Mouse (Mus musculus) inflammation-experienced regulatory T-cells, adult 6 months (primary cell): ENCODE measurements around the gene Cyp4v3. TPM values are rescaled to one million over a fixed set of nuclear protein-coding genes. Genes with fewer than 3 reads are reported as not detected.

ENCODE experiments used
- ATAC-seq: one replicate; pipeline ENCODE4 v1.8.0; 2017
- polyA plus RNA-seq, 3 experiments: library from polyadenylated mRNA; unstranded; fragments of 100-300 nt; shearing (Covaris generic); gene quantifications; one replicate each; pipeline ENCODE4 v1.2.1; 2017

The Cyp4v3 gene
- polyA plus RNA-seq, 3 experiments from 2014 or later, result 14.4 to 16.6 (median 15.7) TPM

DNA sequence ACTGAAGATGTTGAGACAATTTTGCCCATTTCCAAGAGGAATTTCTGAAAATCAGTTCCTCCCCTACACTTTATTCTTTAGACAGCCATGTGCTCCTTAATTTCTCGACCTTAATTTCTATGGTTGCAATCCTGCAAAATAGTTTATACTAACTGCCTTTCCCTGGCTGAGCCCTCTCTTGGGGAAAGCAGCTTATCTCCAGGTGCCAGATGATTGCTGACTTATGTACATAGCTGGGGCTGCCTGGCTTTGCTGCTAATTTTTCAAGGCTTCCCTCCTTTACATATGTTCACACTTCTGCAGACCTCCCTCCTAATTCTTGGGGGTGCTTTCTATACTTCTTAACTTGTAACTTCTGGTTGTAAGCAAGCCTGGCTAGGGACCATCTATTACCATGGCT is 12.1 kb downstream of the Cyp4v3 start:
- ATAC-seq, result no peak

DNA sequence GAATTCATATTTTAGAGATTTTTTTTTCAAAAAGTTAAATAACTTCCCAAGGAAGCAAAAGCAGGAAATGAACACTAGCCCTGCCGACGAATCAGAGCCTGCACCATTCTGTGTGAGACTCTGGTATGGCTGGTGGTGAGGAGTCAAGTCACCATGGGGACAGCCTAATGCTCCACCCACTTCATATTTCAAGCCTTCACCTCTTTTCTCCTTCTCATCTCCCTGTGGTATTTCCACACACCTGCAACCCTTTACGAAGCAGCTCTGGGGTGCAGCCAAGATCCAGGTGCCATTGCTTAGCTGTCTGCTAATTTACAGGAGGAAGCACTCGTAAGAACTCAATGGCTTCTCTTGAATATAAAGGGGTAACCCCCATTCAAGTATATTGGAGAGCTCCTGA is 22.0 kb downstream of the Cyp4v3 start:
- no peak for ATAC-seq

- ATAC-seq, result no peak
Observed at GRCm38 (mm10) chr8:45308366-45308765, 24.6 kb downstream of the Cyp4v3 start, which contains the start of gene Gm45753. Gene Gm45753, minus strand, starts transcription at chr8:45308466.

GRCm38 (mm10) chr8:45305479-45305878 is 27.5 kb downstream of the Cyp4v3 start:
- no peak for ATAC-seq

DNA sequence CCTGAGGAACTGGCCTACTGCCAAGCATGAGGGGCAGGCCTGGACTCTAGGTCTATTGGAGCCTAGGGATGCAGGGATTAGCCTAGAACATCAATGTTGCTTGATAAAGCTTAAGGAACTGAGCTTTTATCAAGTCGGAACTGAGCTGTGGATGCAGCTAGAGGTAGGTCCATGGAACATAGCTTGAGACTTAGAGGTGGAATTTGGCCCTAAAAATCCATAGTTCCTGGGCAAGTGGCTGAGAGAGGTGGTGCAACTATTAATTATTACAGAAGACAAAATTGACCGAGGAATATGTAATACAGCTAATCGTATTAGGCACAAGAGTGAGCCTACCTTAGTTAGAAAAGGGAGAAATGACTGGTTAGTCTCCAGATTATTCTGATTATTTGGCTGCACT is 28.7 kb downstream of the Cyp4v3 start:
- no peak for ATAC-seq

DNA sequence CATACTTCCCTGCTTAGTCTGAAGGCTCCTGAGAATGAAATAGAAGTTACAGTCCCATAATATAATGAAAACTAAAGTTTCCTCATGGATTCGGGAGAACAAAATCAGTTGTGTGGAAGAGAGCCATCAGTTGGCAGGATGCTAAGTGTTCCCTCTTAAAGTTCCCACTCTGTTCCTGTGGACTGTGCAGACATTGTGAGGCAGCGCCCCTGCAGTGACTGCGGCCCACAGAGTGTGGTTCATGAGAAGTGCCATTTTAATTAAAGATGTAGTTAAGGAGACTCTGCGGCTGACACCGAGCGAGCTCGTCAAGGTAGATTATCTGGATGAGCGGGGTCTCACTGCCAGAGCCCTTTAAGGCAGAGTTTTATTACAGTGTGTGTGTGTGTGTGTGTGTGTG is 30.6 kb downstream of the Cyp4v3 start:
- no peak for ATAC-seq

DNA sequence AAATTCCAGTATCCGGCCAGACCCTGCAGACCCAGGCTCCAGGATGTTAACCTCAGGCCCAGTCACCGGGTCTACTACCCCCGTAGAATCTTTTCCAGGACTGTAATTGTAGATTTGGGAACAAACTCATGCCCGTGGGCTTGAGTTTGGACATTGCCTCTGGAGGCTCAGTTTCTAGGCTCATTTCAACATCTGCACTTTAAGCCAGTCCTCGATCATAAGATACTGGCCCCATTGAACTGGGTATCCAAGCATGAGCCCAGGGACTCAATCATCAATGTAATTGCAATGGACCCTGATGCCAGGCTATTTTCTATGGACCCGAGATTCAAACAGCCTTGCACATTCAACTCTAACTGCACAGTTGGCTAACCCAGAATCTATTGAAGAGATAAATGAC is 37.7 kb downstream of the Cyp4v3 start:
- ATAC-seq, result no peak

DNA sequence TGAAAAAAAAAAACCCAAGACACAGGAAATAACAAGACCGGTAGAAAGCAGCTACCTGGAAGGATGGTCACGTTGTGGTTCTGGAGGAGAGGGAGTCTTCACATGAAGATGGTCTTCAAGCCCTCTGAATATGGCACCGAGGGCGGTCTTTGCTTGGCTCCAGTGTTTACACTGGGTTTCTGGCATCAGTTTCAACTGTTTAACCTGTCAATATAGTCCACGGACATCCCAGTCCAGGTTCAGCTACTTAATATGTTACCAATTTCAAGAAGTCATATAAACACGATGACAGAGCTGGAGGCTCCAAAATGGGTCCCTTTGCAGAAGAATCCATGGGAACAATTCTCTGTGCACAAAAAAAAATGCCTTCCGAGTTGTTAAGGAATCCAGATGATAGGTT is 38.3 kb downstream of the Cyp4v3 start, which contains the start of gene Klkb1:
Gene Klkb1, minus strand, starts transcription at position 173 of the 400 bp plus-strand sequence.
- ATAC-seq, result no peak

- no peak for ATAC-seq
Observed at GRCm38 (mm10) chr8:45291790-45292189, 41.2 kb downstream of the Cyp4v3 start.

GRCm38 (mm10) chr8:45281630-45282029 is 51.4 kb downstream of the Cyp4v3 start:
- no peak for ATAC-seq

- ATAC-seq, result no peak
Observed at GRCm38 (mm10) chr8:45277453-45277852, 55.6 kb downstream of the Cyp4v3 start.

GRCm38 (mm10) chr8:45274317-45274716 is 58.7 kb downstream of the Cyp4v3 start:
- ATAC-seq, result no peak

- no peak for ATAC-seq
Observed at GRCm38 (mm10) chr8:45269056-45269455, 64.0 kb downstream of the Cyp4v3 start.

- no peak for ATAC-seq
Observed at GRCm38 (mm10) chr8:45268485-45268884, 64.5 kb downstream of the Cyp4v3 start.

DNA sequence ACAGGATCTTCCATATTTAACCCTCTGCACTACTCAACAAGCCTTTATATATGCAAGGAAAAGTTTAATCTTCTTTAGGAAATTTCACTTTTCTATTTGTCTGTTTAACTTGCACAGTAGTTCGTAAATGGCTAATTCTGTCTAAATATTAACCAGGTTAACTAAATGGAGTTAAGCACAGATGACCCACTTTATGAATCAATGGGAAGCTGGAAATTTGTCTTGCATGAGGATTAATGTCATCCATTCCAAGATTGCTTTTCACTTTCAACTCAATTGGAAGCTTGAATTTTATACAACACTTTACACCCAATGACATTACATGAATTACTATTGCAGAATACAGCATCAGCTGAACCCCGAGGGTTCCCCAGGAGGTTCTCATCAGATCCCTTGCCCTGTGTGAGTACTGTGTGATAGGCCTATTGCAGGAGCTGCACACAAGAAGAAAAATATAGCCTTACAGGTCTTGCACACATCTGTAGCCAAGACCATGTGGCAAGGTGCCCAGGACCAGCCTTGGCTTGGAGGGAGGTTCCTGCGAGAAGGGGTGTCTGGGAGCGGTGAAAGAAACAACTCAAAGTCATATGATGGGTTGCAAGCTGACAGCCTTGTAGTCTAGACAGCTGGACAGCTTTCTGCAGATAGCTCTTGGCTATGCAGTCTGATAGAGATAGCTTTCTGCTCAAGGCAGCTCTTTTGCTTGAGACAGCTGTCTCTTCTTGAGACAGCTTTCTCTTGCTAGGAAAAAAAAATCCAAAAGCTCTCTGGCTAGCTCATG is 65.2 kb downstream of the Cyp4v3 start:
- ATAC-seq, result no peak

- ATAC-seq, result no peak
Observed at GRCm38 (mm10) chr8:45266993-45267392, 66.0 kb downstream of the Cyp4v3 start.

DNA sequence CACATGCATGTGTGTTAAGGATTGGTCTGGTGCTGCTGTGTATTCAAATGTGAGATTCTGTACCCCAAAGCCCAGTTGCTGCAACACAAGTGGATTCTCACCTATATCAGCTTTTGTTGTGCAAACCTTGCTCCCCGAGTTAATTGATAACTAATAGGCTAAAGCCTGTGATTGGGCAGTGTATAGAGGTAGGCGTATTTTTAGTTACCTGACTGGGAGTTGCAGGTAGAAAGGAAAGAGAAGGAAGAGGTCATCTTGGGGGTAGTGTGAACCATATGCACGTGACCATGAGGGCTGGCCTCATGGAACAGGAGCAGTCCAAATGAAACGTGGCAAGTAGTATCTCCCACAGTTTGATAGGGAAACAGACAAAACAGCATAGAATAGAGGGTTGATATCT is 68.1 kb downstream of the Cyp4v3 start:
- no peak for ATAC-seq

GRCm38 (mm10) chr8:45262851-45263250 is 70.2 kb downstream of the Cyp4v3 start:
- ATAC-seq, result no peak

GRCm38 (mm10) chr8:45261920-45262319 is 71.1 kb downstream of the Cyp4v3 start, which contains the start of gene F11:
Gene F11, minus strand, starts transcription at chr8:45262031.
- ATAC-seq, result no peak

DNA sequence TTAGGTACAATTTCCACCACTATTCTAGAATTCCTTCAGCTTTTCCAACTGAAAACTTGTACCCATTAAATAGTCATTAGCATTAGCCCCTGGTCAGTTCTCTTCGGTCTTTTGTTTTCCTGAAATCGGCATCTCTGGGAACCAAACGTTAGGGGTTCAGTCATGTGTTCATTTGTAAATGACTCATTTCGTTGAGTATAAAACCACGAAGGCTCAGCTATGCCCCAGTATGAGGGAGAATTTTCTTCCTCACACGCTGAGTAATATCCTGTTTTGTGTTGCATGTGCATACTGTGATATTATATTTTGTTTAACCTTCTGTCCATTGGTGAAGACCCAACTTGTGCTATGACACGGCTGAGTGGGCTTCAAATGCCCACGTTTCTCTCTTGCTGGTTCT is 74.6 kb downstream of the Cyp4v3 start:
- no peak for ATAC-seq

DNA sequence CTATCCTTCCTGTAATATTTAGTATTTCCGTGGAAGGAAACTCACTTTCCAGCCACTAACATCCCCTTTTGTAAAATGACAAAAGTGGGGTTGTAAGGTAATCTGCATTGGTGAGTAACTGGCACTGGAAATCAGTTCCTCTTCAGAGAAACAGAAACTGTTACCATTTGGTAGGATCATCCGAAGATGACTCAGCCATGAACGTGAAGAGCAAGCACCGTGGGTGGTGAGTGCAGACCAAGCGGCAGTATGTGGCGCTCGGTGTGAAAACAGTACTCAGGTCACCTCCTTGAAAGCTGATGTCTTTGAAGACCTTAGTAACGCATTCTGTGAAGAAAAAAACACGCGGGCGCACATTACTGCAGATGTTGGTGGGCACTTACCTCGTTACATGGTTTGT is 78.0 kb downstream of the Cyp4v3 start:
- ATAC-seq, result no peak
